Mouse (Mus musculus): ENCODE measurements around the gene A830018L16Rik. TPM values are rescaled to one million over a fixed set of nuclear protein-coding genes. Genes with fewer than 3 reads are reported as not detected.
"Not testable (repeated sequence)": the region's sequence is repeated elsewhere in the genome, so short reads cannot be mapped to it uniquely, and the experiment has no call there.

The A830018L16Rik gene
- total RNA-seq, 2 experiments from 2014 or later: 2.7 to 3.2 TPM

DNA sequence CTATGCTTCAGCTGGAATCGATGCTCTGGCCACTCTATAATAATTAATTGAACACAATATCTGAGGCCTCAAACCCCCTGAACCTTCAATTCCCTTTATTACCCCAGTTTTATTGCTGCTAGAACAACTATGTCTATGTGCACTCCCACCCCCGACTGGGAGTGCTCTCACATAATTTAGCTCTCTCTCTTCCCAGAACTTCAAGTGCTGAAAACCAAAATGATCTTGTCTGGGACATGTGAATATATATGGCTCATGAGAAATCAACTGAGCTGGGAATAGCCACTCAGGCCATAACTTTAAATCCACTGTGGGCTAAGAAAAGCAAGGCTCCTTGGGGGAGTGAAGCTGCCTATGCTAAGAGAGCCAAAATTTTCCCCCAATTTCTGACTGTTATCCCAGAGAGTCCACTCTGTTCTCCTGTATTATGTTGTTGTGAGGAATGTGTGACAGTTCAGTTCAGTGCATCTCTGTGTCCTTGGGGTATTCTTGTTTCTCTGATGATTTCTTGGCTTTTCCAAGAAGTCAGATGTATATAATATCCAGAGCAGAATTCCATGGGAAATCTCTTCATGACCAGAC, 582.5 kb downstream of the A830018L16Rik start:
- DNase-seq (ENCODE audit: low spot score in 2 of 2): no peak

DNA sequence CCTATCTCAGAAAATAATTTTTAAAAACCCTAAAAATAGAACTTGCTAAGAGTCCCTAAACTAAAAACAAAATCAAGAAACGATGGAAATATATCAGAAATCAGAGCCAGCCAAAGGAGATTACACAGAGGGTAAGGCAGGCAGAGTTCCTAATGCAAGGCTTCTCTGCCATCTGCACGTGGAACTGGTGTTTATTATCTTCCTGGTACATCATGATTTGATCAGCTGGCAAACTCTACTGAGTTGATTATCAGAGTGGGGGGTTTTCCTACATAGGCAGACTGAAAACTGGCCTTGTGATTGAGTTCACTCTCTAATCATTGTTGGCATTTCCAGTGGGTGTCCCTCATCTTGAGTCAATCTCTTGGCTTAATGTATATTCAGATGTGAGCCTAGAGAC, 583.7 kb downstream of the A830018L16Rik start:
- no peak for DNase-seq (ENCODE audit: low spot score in 2 of 2)

DNA sequence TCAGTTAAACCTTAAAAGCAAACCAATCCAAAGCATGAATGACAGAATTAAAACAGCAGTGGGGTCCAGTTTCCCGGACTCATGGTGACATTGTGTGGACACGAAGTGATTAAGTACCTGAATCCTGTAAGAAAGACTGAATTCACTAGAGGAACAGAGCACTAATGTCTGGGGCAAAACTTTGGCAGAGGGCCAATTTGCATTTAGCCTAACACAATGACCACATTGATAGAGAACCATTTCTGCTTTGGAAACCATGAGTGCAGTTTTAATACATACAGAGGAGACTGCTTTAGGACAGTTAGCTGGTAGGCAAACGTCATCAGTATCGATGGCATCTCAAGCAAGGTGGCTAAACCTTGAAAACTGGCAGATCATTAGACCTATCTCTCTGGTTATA, 586.7 kb downstream of the A830018L16Rik start:
- DNase-seq (ENCODE audit: low spot score in 2 of 2): no peak

DNA sequence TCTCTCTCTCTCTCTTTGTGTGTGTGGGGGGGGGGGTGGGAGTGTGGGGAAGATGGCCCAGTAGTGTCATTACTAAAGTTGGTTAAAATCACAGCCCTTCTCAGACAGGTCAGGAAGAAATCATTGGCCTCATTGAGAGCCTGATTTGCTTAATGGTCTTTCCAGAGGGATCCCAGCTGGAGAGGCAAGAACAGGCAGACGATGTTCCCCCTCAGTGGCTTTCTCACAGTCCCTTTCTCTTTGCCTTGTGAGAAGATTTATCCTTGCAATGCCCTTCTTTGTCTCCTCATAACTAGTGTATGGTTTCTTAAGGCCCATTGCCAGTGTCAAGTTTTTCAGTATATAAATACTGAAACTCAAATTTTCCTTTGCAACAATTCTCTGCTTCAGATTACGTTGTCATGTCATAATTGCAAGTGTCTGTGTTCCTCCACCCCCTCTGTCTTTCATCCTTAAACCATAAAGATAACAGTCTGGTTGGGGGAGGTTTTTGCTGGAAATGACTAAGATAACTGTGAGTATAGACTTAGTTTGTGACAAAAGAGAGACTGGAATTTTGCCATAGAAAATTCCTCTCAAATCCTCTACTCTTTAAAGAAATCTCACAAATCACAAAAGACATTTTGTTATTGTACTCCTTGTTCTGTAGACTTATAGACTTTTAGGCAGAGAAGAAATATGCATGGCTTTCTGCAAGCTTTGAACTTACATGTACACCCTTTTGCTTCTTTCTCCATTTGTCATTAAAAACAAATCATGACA, 595.1 kb downstream of the A830018L16Rik start:
- no peak for DNase-seq (ENCODE audit: low spot score in 2 of 2)

DNA sequence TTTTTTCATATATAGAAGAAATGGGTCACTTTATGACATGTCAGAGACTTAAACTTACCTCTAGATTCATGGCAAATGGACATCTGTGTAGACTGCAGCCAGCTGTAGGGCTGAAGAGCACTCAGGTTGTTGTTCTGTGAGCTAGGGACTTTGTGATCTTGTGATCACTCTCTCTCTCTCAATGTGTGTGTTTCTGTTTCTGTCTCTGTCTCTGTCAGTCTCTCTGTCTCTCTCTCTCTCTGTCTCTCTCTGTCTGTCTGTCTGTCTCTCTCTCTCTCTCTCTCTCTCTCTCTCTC, 595.6 kb downstream of the A830018L16Rik start:
- no peak for DNase-seq (ENCODE audit: low spot score in 2 of 2)

DNA sequence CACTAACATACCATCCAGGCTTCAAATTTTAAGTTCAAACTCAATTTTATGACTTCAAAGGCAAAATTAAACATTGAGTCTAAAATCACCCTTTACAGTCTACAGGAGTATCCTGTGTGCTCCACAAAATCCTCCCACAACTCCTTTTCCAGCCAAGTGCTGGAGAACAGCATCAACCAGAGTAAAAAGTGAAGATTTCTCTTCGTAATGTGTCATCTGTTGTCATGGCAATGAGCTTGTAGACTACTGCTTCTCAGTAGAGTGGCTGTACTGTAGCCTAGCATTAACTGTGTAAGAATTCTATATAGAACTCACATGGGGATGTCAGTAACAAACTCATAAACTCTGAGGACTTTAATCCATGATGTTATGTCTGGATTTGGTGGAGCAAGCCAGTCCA, 596.7 kb downstream of the A830018L16Rik start:
- no peak for DNase-seq (ENCODE audit: low spot score in 2 of 2)

- not testable (repeated sequence) for DNase-seq (ENCODE audit: low spot score in 2 of 2)
Observed at GRCm38 (mm10) chr1:12020646-12021045, 606.7 kb downstream of the A830018L16Rik start.

Data from adrenal gland, postnatal 4 days (tissue).